In the genomic region with DNA sequence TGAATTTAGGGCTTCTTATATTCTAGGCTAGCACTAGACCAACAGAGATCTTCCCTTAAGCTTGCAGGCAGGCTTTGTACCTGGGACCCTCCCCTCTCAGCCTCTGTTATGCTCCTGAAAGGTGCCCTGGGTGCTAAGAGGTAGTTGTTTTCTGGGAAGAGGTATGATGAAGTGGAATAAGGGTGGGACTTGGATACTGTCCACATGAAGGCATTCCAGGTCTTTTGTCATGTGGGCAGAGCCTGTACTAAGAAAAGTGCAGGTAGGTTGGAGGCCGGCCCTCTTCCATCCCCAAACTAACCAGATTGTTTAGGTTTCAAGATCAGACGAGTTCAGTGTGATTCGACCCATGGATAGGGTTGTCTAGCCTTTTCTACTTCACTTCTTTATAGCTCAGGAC, we compare ENCODE assay signal across 15 mouse cellular contexts.
"Had no signal": no experiment of that assay in that cellular context is flagged by ENCODE, and none has a peak within 500 bp of the region (broad histone marks: within the 10 kb centered on the region; RNA-seq: fewer than 3 reads in every experiment).

No protein-coding gene starts in this region.

- ATAC-seq: liver, embryonic 12.5 days; midbrain, embryonic 15.5 days had no signal

- H3K9ac ChIP-seq: limb, embryonic 12.5 days; limb, embryonic 15.5 days; liver, embryonic 12.5 days; liver, embryonic 15.5 days; midbrain, embryonic 12.5 days; midbrain, embryonic 15.5 days; neural tube, embryonic 13.5 days had no signal

- H3K4me3 ChIP-seq: layer of hippocampus, adult 2 months; left cerebral cortex, adult 2 months; limb, embryonic 12.5 days; limb, embryonic 15.5 days; liver, embryonic 12.5 days; liver, embryonic 15.5 days; midbrain, embryonic 12.5 days; midbrain, embryonic 15.5 days; neural tube, embryonic 13.5 days had no signal

- H3K27me3 ChIP-seq: limb, embryonic 12.5 days; limb, embryonic 15.5 days; liver, embryonic 15.5 days; midbrain, embryonic 12.5 days; midbrain, embryonic 15.5 days; neural tube, embryonic 13.5 days had no signal

- H3K36me3 ChIP-seq: limb, embryonic 12.5 days; limb, embryonic 15.5 days; liver, embryonic 12.5 days; liver, embryonic 15.5 days; midbrain, embryonic 12.5 days; midbrain, embryonic 15.5 days; neural tube, embryonic 13.5 days had no signal

- H3K27ac ChIP-seq: kidney, postnatal 0 days; layer of hippocampus, adult 2 months; left cerebral cortex, adult 2 months; limb, embryonic 12.5 days; limb, embryonic 15.5 days; liver, embryonic 12.5 days; liver, embryonic 15.5 days; macrophage; midbrain, embryonic 12.5 days; midbrain, embryonic 15.5 days; neural tube, embryonic 13.5 days had no signal

- DNase-seq: kidney, adult 2 months; kidney, postnatal 25 days; layer of hippocampus, postnatal 36 days; retina, postnatal 1 day had no signal

- H3K9me3 ChIP-seq: limb, embryonic 12.5 days; limb, embryonic 15.5 days; liver, embryonic 12.5 days; liver, embryonic 15.5 days; midbrain, embryonic 12.5 days; midbrain, embryonic 15.5 days had no signal

- H3K4me2 ChIP-seq: limb, embryonic 12.5 days; limb, embryonic 15.5 days; liver, embryonic 12.5 days; liver, embryonic 15.5 days; midbrain, embryonic 12.5 days; midbrain, embryonic 15.5 days; neural tube, embryonic 13.5 days had no signal

- H3K4me1 ChIP-seq: limb, embryonic 12.5 days; limb, embryonic 15.5 days; midbrain, embryonic 12.5 days; midbrain, embryonic 15.5 days; neural tube, embryonic 13.5 days had no signal
